Mouse (Mus musculus) erythroblast, embryonic 14.5 days (primary cell): ENCODE data around the gene Bcl2a1a.
"Not testable (repeated sequence)": the region's sequence is repeated elsewhere in the genome, so short reads cannot be mapped to it uniquely, and the experiment has no call there.

Experiments used
- GATA1 ChIP-seq: IDR thresholded peaks from 2 replicates; pipeline ENCODE4 v1.6.1; 2012; ENCODE audit warnings: low read length, inconsistent platforms, mixed read lengths
- TAL1 ChIP-seq: IDR thresholded peaks from 3 replicates; pipeline ENCODE4 v1.6.1; 2012; ENCODE audit warnings: low read length, inconsistent platforms, mixed read lengths

DNA sequence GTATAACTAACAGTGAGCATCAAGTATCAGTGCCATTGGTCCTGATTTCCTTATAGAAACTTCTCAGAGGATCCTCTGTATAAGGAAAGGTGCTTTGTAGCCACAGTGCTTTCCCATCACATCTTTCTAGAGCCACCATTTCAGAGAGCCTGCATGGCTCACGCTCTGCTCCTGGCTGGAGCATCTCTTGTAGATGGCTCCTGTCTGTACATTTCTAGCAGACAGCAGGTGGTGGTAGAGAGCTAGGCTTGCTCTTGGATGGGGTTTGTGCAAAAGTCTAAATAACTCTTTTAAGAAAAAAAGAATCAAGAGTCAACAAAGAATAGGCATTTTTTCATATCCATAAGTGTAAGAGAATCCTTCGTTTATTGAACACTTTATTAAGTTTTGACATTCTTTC lies 12.8 kb downstream of the Bcl2a1a start:
- not testable (repeated sequence) for TF ChIP-seq TAL1, GATA1
